Mouse (Mus musculus): ENCODE measurements around the gene Pars2.

GRCm38 (mm10) chr4:106678442-106679118, 27.7 kb downstream of the Pars2 start, which contains the start of gene Ttc4:
- TF ChIP-seq CTCF (IDR thresholded peaks at IDR 0.05; ENCODE audit: control insufficient read depth, insufficient read depth, low read length) = peak; percentile 9; the same call in 1 of the 2 replicates
- TF ChIP-seq POLR2A (IDR thresholded peaks at IDR 0.05; ENCODE audit: borderline replicate concordance, control insufficient read depth, low read depth, low read length) = peak; percentile 67; the same call in 1 of the 2 replicates

All from bone marrow, adult 2 months (tissue).